10 mouse cellular contexts compared by ENCODE assay signal in the genomic region with DNA sequence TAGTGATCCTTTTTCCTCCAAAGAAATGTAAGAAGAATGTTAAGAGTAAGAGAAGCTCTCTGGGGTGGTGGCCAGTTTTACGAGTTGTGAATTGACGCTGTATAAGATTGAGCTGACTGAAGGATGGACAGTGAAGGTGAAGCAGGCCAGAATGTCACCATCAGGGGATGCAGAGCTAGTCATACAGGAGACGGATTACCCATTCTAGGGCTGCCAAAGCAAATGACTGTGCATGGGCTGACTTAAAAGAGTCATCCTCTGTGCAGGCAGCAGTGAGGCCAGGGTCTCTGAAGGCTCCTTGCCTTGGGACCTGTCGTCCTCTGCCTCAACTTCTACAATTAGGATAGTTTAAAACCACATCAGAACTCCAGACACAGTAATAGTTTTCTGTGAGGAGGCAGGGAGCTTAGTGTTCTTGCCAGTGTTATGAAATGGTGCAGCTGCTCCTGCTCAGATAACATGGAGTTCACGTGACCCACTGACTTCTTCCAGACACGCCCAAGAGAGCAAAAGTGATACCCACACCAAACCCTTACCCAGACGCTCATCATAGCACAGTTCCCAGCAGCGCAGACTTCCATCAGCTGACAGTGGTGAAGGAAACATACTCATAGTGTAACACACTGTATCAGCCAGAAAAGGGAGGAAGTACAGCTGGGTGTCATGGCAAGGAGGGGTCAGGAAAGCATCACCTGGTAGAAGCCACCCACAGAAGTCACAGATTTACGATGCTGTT. TPM values are rescaled to one million over a fixed set of nuclear protein-coding genes. Genes with fewer than 3 reads are reported as not detected.
DNase-seq lines count a peak whose midpoint lies in the region; ATAC-seq and TF ChIP-seq lines count a peak whose summit lies in the region.
"Had no signal": no experiment of that assay in that cellular context is flagged by ENCODE, and none has a peak within 500 bp of the region (broad histone marks: within the 10 kb centered on the region; RNA-seq: fewer than 3 reads in every experiment).

No protein-coding gene starts in this region.

- DNase-seq in spleen, adult 12 weeks (ENCODE audit: low spot score) = peak; percentile 6
- DNase-seq in spleen, adult 18-20 months = no peak
- peak; percentile 50 to 64 for DNase-seq in gastrocnemius, adult 8-10 months (ENCODE audit: low spot score in 2 of 2)
- DNase-seq in limb, embryonic 14.5 days (ENCODE audit: low spot score) = no peak
- no peak for DNase-seq in layer of hippocampus, postnatal 36 days
- no peak for DNase-seq in layer of hippocampus, adult 11-12 months (ENCODE audit: low spot score)
- no peak for DNase-seq in thymus, postnatal 10 days (ENCODE audit: low spot score in 2 of 2)
- DNase-seq: kidney, postnatal 14 days; right cerebral cortex, postnatal 4 days had no signal

- no peak for TF ChIP-seq POLR2A in limb, embryonic 14.5 days (IDR thresholded peaks at IDR 0.05; ENCODE audit: borderline replicate concordance, extremely low read depth, insufficient read depth, insufficient read length)

- H3K4me1 ChIP-seq in limb, embryonic 14.5 days (ENCODE audit: control insufficient read depth, insufficient read depth, low read length) = no peaks in the 10 kb centered on the region
- no peaks in the 10 kb centered on the region for H3K4me1 ChIP-seq in stomach, embryonic 16.5 days (ENCODE audit: control insufficient read depth, insufficient read depth, low read length)

- peaks cover 55% of the 10 kb centered on the region for H3K36me3 ChIP-seq in limb, embryonic 14.5 days (ENCODE audit: control insufficient read depth, insufficient read depth, low read length)
- H3K36me3 ChIP-seq in stomach, embryonic 16.5 days (ENCODE audit: control insufficient read depth, insufficient read depth, low read length) = peaks cover 13% of the 10 kb centered on the region

- no peaks in the 10 kb centered on the region for H3K27me3 ChIP-seq in limb, embryonic 14.5 days (ENCODE audit: control insufficient read depth, insufficient read depth, low read length)
- no peaks in the 10 kb centered on the region for H3K27me3 ChIP-seq in stomach, embryonic 16.5 days (ENCODE audit: control insufficient read depth, insufficient read depth, low read length)

- ATAC-seq in limb, embryonic 14.5 days (ENCODE audit: low FRiP score, low read depth) = peak; percentile 41; the same call in 1 of the 2 replicates
- ATAC-seq in stomach, embryonic 16.5 days (ENCODE audit: insufficient read depth, low FRiP score) = peak; percentile 37; the same call in 1 of the 2 replicates

- no peak overlapping the region for H3K4me3 ChIP-seq in limb, embryonic 14.5 days (replicated peaks; ENCODE audit: low read length)
- H3K4me3 ChIP-seq in stomach, embryonic 16.5 days (replicated peaks; ENCODE audit: low read length) = no peak overlapping the region

- no peaks in the 10 kb centered on the region for H3K9me3 ChIP-seq in limb, embryonic 14.5 days (ENCODE audit: control insufficient read depth, low read length)
- no peaks in the 10 kb centered on the region for H3K9me3 ChIP-seq in stomach, embryonic 16.5 days (replicated peaks; ENCODE audit: control insufficient read depth, low read length)

- no peak overlapping the region for H3K4me2 ChIP-seq in limb, embryonic 14.5 days (replicated peaks; ENCODE audit: low read depth, low read length, severe bottlenecking)
- no peak overlapping the region for H3K4me2 ChIP-seq in stomach, embryonic 16.5 days (ENCODE audit: low read depth, low read length)

- H3K9ac ChIP-seq in limb, embryonic 14.5 days (ENCODE audit: low read depth, low read length, severe bottlenecking) = no peak overlapping the region
- H3K9ac ChIP-seq in stomach, embryonic 16.5 days (ENCODE audit: low read length) = no peak overlapping the region

- WGBS in limb, embryonic 14.5 days = 84% methylated on average over 9 of the region's 9 CpGs
- 62% methylated on average over 9 of the region's 9 CpGs for WGBS in stomach, embryonic 16.5 days

- no peak overlapping the region for H3K27ac ChIP-seq in limb, embryonic 14.5 days (replicated peaks; ENCODE audit: low read depth, low read length)
- no peak overlapping the region for H3K27ac ChIP-seq in stomach, embryonic 16.5 days (ENCODE audit: low read length)

RNA-seq across cellular contexts. Expression of a gene that starts 56.9 kb away (rescaled TPM):
- total RNA-seq in gastrocnemius, adult 8-10 months (2022) = 100 to 1,000 TPM; 464 to 563 (median 508) TPM
- 38.9 and 53.3 TPM in 2 replicates for polyA plus RNA-seq in limb, embryonic 14.5 days (2012; rRNA removed)
- 95.5 and 104 TPM in 2 replicates for polyA plus RNA-seq in limb, embryonic 14.5 days (2014; fragmentation: Nextera tagmentation; extraction: Ambion mirVana)
- polyA plus RNA-seq in stomach, embryonic 16.5 days (2015; fragmentation: Nextera tagmentation; extraction: Ambion mirVana) = 102 and 116 TPM in 2 replicates
- total RNA-seq in layer of hippocampus, postnatal 36 days (2021) = 10 to 100 TPM; 81.6 to 90.6 TPM

Comparison
In these comparisons a context has a peak if more than half of its experiments do, and no peak if none do; other contexts are left out.
1. DNase-seq: peak in spleen, adult 12 weeks (single experiment) and gastrocnemius, adult 8-10 months (2 of 2); none in spleen, adult 18-20 months (0 of 2), limb, embryonic 14.5 days (single experiment), layer of hippocampus, postnatal 36 days (0 of 2), layer of hippocampus, adult 11-12 months (single experiment) and thymus, postnatal 10 days (0 of 2).
2. RNA of a gene that starts 56.9 kb away (total RNA-seq): 464 to 563 TPM in gastrocnemius, adult 8-10 months; 81.6 to 90.6 TPM in layer of hippocampus, postnatal 36 days; every median in the first group is over 4 times any median in the second.